Mouse (Mus musculus): ENCODE data around the gene Ifngr1. TPM values are rescaled to one million over a fixed set of nuclear protein-coding genes. Genes with fewer than 3 reads are reported as not detected.

The Ifngr1 gene
- polyA plus RNA-seq, 1 experiment from 2014 or later, result 69.2 TPM

- H3K9me3 ChIP-seq (replicated peaks; ENCODE audit: low read length), result no peaks in the 10 kb centered on the region
- peaks cover 13% of the 10 kb centered on the region; the same call in 1 of the 2 replicates for H3K4me1 ChIP-seq (replicated peaks; ENCODE audit: insufficient read depth, low read length)
- H3K27ac ChIP-seq, result no peak overlapping the region
- 0 out of 2 replicates have a peak, but pooled peaks cover 2% of the 10 kb centered on the region for H3K36me3 ChIP-seq (ENCODE audit: insufficient read depth, low read length)
- H3K4me3 ChIP-seq (replicated peaks; ENCODE audit: low read depth, low read length), result no peak overlapping the region
- no peak for TF ChIP-seq CTCF (IDR thresholded peaks at IDR 0.05; ENCODE audit: low read depth)
- H3K9ac ChIP-seq (ENCODE audit: low read depth, low read length), result no peak overlapping the region
- peak overlapping the region; percentile 30; the same call in 1 of the 2 replicates for H3K4me2 ChIP-seq (ENCODE audit: low read length)
- H3K27me3 ChIP-seq (ENCODE audit: insufficient read depth, low read length), result no peaks in the 10 kb centered on the region
- ATAC-seq (replicated peaks; ENCODE audit: low FRiP score, low read depth), result no peak
- WGBS, result 84% methylated on average over 3 of the region's 3 CpGs
- DNase-seq (ENCODE audit: low spot score), result no peak
Observed at GRCm38 (mm10) chr10:19593296-19593695, 1.5 kb downstream of the Ifngr1 start.

- 78% methylated on average over 3 of the region's 3 CpGs for WGBS
- no peaks in the 10 kb centered on the region for H3K27me3 ChIP-seq (ENCODE audit: insufficient read depth, low read length)
- TF ChIP-seq CTCF (IDR thresholded peaks at IDR 0.05; ENCODE audit: low read depth), result no peak
- H3K9ac ChIP-seq (ENCODE audit: low read depth, low read length), result no peak overlapping the region
- no peaks in the 10 kb centered on the region for H3K9me3 ChIP-seq (replicated peaks; ENCODE audit: low read length)
- H3K4me2 ChIP-seq (ENCODE audit: low read length), result peak overlapping the region; percentile 30; the same call in 1 of the 2 replicates
- peak overlapping the region; percentile 33; the same call in 1 of the 2 replicates for H3K27ac ChIP-seq
- no peak overlapping the region for H3K4me3 ChIP-seq (replicated peaks; ENCODE audit: low read depth, low read length)
- H3K4me1 ChIP-seq (replicated peaks; ENCODE audit: insufficient read depth, low read length), result peaks cover 13% of the 10 kb centered on the region; the same call in 1 of the 2 replicates
- DNase-seq (ENCODE audit: low spot score) (no peak), ATAC-seq (replicated peaks; ENCODE audit: low FRiP score, low read depth) (no peak)
- H3K36me3 ChIP-seq (ENCODE audit: insufficient read depth, low read length), result 0 out of 2 replicates have a peak, but pooled peaks cover 9% of the 10 kb centered on the region
Observed at GRCm38 (mm10) chr10:19594201-19594905, 2.6 kb downstream of the Ifngr1 start.

GRCm38 (mm10) chr10:19596866-19597265 is 5.1 kb downstream of the Ifngr1 start:
- DNase-seq (ENCODE audit: low spot score) (no peak), ATAC-seq (replicated peaks; ENCODE audit: low FRiP score, low read depth) (no peak)
- TF ChIP-seq CTCF (IDR thresholded peaks at IDR 0.05; ENCODE audit: low read depth), result no peak
- no peak overlapping the region for H3K9ac ChIP-seq (ENCODE audit: low read depth, low read length)
- H3K27me3 ChIP-seq (ENCODE audit: insufficient read depth, low read length), result no peaks in the 10 kb centered on the region
- no peak overlapping the region for H3K4me3 ChIP-seq (replicated peaks; ENCODE audit: low read depth, low read length)
- H3K4me2 ChIP-seq (ENCODE audit: low read length), result no peak overlapping the region
- H3K27ac ChIP-seq, result no peak overlapping the region
- no peaks in the 10 kb centered on the region for H3K9me3 ChIP-seq (replicated peaks; ENCODE audit: low read length)
- H3K4me1 ChIP-seq (replicated peaks; ENCODE audit: insufficient read depth, low read length), result peaks cover 13% of the 10 kb centered on the region; the same call in 1 of the 2 replicates
- WGBS, result 83% methylated on average over 4 of the region's 4 CpGs
- H3K36me3 ChIP-seq (ENCODE audit: insufficient read depth, low read length), result peaks cover 13% of the 10 kb centered on the region; the same call in 1 of the 2 replicates

- Histone ChIP-seq H3K36me3 (ENCODE audit: insufficient read depth, low read length) (peaks cover 25% of the 10 kb centered on the region; the same call in 1 of the 2 replicates), H3K4me1 (replicated peaks; ENCODE audit: insufficient read depth, low read length) (peaks cover 8% of the 10 kb centered on the region; the same call in 1 of the 2 replicates), H3K27me3 (ENCODE audit: insufficient read depth, low read length) (no peaks in the 10 kb centered on the region), H3K9me3 (replicated peaks; ENCODE audit: low read length) (no peaks in the 10 kb centered on the region), H3K27ac (peak overlapping the region; percentile 31; the same call in 1 of the 2 replicates), H3K4me3 (replicated peaks; ENCODE audit: low read depth, low read length) (no peak overlapping the region), H3K9ac (ENCODE audit: low read depth, low read length) (no peak overlapping the region), H3K4me2 (ENCODE audit: low read length) (no peak overlapping the region)
- 64% methylated on average over 11 of the region's 11 CpGs for WGBS
- TF ChIP-seq CTCF (IDR thresholded peaks at IDR 0.05; ENCODE audit: low read depth), result no peak
- DNase-seq (ENCODE audit: low spot score) (peak; percentile 47), ATAC-seq (replicated peaks; ENCODE audit: low FRiP score, low read depth) (peak; percentile 79)
Observed at GRCm38 (mm10) chr10:19598091-19598490, 6.3 kb downstream of the Ifngr1 start.

GRCm38 (mm10) chr10:19599331-19600092 is 7.8 kb downstream of the Ifngr1 start:
- WGBS, result 79% methylated on average over 6 of the region's 6 CpGs
- no peak for TF ChIP-seq CTCF (IDR thresholded peaks at IDR 0.05; ENCODE audit: low read depth)
- no peak overlapping the region for H3K27ac ChIP-seq
- H3K4me3 ChIP-seq (replicated peaks; ENCODE audit: low read depth, low read length), result no peak overlapping the region
- no peak overlapping the region for H3K9ac ChIP-seq (ENCODE audit: low read depth, low read length)
- 0 out of 2 replicates have a peak, but pooled peaks cover 2% of the 10 kb centered on the region for H3K4me1 ChIP-seq (replicated peaks; ENCODE audit: insufficient read depth, low read length)
- no peak overlapping the region for H3K4me2 ChIP-seq (ENCODE audit: low read length)
- H3K27me3 ChIP-seq (ENCODE audit: insufficient read depth, low read length), result no peaks in the 10 kb centered on the region
- DNase-seq (ENCODE audit: low spot score) (no peak), ATAC-seq (replicated peaks; ENCODE audit: low FRiP score, low read depth) (no peak)
- no peaks in the 10 kb centered on the region for H3K9me3 ChIP-seq (replicated peaks; ENCODE audit: low read length)
- peaks cover 35% of the 10 kb centered on the region for H3K36me3 ChIP-seq (ENCODE audit: insufficient read depth, low read length)

GRCm38 (mm10) chr10:19600093-19600420 is 8.3 kb downstream of the Ifngr1 start:
- Histone ChIP-seq H3K4me2 (ENCODE audit: low read length) (no peak overlapping the region), H3K4me1 (replicated peaks; ENCODE audit: insufficient read depth, low read length) (no peaks in the 10 kb centered on the region), H3K36me3 (ENCODE audit: insufficient read depth, low read length) (peaks cover 40% of the 10 kb centered on the region), H3K27ac (no peak overlapping the region), H3K27me3 (ENCODE audit: insufficient read depth, low read length) (no peaks in the 10 kb centered on the region), H3K9me3 (replicated peaks; ENCODE audit: low read length) (no peaks in the 10 kb centered on the region), H3K4me3 (replicated peaks; ENCODE audit: low read depth, low read length) (no peak overlapping the region), H3K9ac (ENCODE audit: low read depth, low read length) (no peak overlapping the region)
- WGBS, result 87% methylated on average over 3 of the region's 3 CpGs
- no peak for TF ChIP-seq CTCF (IDR thresholded peaks at IDR 0.05; ENCODE audit: low read depth)
- ATAC-seq (replicated peaks; ENCODE audit: low FRiP score, low read depth) (no peak), DNase-seq (ENCODE audit: low spot score) (no peak)

Measured in kidney, postnatal 0 days (tissue).